Mouse (Mus musculus) cerebellum, adult 2 months (tissue): Measurements from ENCODE around the gene D17Wsu92e. TPM values are rescaled to one million over a fixed set of nuclear protein-coding genes. Genes with fewer than 3 reads are reported as not detected.

Source experiments
- DNase-seq, 2 experiments: peaks; one replicate each; pipeline ENCODE4 v3.0.0; 2021
- H3K27ac ChIP-seq: fragments of 200-500 bp; 2 replicates; pipeline ENCODE4 v1.5.1; 2012; ENCODE audit warnings: low read length, control low read depth, inconsistent platforms; ENCODE audit not compliant: insufficient read depth
- H3K27me3 ChIP-seq: fragments of 200-500 bp; 2 replicates; pipeline ENCODE4 v1.6.1; 2012; ENCODE audit warnings: inconsistent platforms, mild to moderate bottlenecking, low read length, moderate library complexity; ENCODE audit not compliant: control insufficient read depth, insufficient read depth
- H3K4me1 ChIP-seq: fragments of 200-500 bp; 2 replicates; pipeline ENCODE4 v1.6.1; 2011; ENCODE audit warnings: low read length; ENCODE audit not compliant: control insufficient read depth, insufficient read depth
- H3K4me3 ChIP-seq: fragments of 200-500 bp; replicated peaks from 2 replicates; pipeline ENCODE3; 2011; ENCODE audit warnings: mild to moderate bottlenecking, low read depth, low read length, control low read depth; ENCODE audit not compliant: insufficient read depth
- CTCF ChIP-seq: fragments of 200-500 bp; IDR thresholded peaks from 2 replicates; pipeline ENCODE4 v1.5.1; 2011; ENCODE audit warnings: low read depth, mild to moderate bottlenecking, control low read depth, low read length, moderate library complexity, borderline replicate concordance; ENCODE audit not compliant: insufficient read depth
- POLR2A ChIP-seq: fragments of 200-500 bp; IDR thresholded peaks from 2 replicates; pipeline ENCODE4 v1.6.1; 2011; ENCODE audit warnings: low read length, control low read depth, borderline replicate concordance; ENCODE audit not compliant: insufficient read depth
- WGBS: fragments of 180-500 bp; shearing (Covaris S2); methylation state at CpG from one replicate; pipeline ENCODE4 v1.1.7; 2018; 5-methylcytosine and 5-hydroxymethylcytosine counted together
- polyA plus RNA-seq: library from polyadenylated mRNA; depleted of rRNA; stranded (reverse); fragments of >200 nt; gene quantifications from 2 replicates; pipeline ENCODE4 v1.2.3, GENCODE M21; 2012

The D17Wsu92e gene
- polyA plus RNA-seq, 1 experiment, result 156 TPM

GRCm38 (mm10) chr17:27721125-27721664, 99.3 kb downstream of the D17Wsu92e start:
- WGBS, result 21% methylated on average over 9 of the region's 9 CpGs
- Histone ChIP-seq H3K4me3 (no peak overlapping the region), H3K27ac (no peak overlapping the region), H3K4me1 (peaks cover 33% of the 10 kb centered on the region), H3K27me3 (no peaks in the 10 kb centered on the region)
- TF ChIP-seq CTCF, result no peak
- TF ChIP-seq POLR2A, result no peak
- peak; percentile 90 to 93 for DNase-seq

DNA sequence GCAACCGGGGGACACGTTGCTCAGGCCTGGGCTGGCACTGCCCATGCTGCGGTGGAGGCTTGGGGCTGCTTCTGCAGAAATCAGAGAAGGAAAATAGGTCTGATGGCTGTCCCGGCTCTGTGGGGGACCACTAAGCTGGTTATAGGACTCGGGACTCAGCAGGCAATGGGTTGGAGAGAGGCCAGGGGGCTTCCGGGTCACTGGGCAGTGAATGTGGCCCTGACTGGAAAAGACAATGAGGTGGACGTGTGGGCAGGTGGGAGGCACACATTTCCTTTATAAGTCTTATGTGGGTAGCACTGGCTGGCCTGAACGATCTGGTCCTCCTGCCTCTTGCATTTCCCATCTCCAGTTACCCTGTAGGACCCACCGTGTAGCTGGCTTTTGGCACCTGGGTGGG, 100.1 kb downstream of the D17Wsu92e start:
- Histone ChIP-seq H3K4me3 (no peak overlapping the region), H3K4me1 (peaks cover 27% of the 10 kb centered on the region), H3K27ac (no peak overlapping the region), H3K27me3 (no peaks in the 10 kb centered on the region)
- peak in 1 of 2 experiments; percentile 35 for DNase-seq
- TF ChIP-seq CTCF (no peak), POLR2A (no peak)
- WGBS, result 40% methylated on average over 9 of the region's 9 CpGs

GRCm38 (mm10) chr17:27719663-27720062, 100.8 kb downstream of the D17Wsu92e start:
- peaks cover 28% of the 10 kb centered on the region for H3K4me1 ChIP-seq
- TF ChIP-seq POLR2A (no peak), CTCF (no peak)
- no peaks in the 10 kb centered on the region for H3K27me3 ChIP-seq
- no peak overlapping the region for H3K4me3 ChIP-seq
- no peak overlapping the region for H3K27ac ChIP-seq
- WGBS, result 85% methylated on average over 14 of the region's 14 CpGs
- peak in 1 of 2 experiments; percentile 20 for DNase-seq

DNA sequence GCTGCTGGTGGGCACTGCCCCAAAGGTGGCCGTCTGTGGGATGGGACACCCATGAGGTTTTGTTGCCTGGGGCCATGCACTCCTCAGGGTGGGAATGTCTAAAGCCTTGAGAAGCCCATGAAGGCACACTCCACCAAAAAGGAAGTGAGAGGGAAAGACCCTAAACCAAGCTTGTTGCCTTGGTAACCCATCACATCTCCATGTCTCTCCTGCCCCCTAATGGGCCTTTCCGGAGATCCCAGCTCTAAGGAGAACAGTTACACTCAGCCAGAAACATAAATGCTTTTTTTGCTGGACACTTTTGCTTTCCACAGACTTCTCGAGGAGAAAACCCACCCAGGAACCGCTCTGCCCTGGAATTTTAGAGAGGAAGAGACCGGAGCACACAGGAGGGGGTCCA, 102.2 kb downstream of the D17Wsu92e start:
- H3K4me1 ChIP-seq, result peaks cover 39% of the 10 kb centered on the region
- no peak for TF ChIP-seq POLR2A
- no peak for TF ChIP-seq CTCF
- 70% methylated on average over 5 of the region's 5 CpGs for WGBS
- DNase-seq, result no peak
- no peaks in the 10 kb centered on the region for H3K27me3 ChIP-seq
- H3K27ac ChIP-seq, result no peak overlapping the region
- no peak overlapping the region for H3K4me3 ChIP-seq

GRCm38 (mm10) chr17:27716804-27717203, 103.6 kb downstream of the D17Wsu92e start:
- DNase-seq, result no peak
- peaks cover 44% of the 10 kb centered on the region for H3K4me1 ChIP-seq
- H3K27ac ChIP-seq, result no peak overlapping the region
- no peak overlapping the region for H3K4me3 ChIP-seq
- H3K27me3 ChIP-seq, result no peaks in the 10 kb centered on the region
- TF ChIP-seq POLR2A, result no peak
- no peak for TF ChIP-seq CTCF
- WGBS, result 24% methylated on average over 16 of the region's 16 CpGs

GRCm38 (mm10) chr17:27712832-27713231, 107.6 kb downstream of the D17Wsu92e start:
- DNase-seq, result peak in 1 of 2 experiments; percentile 26
- TF ChIP-seq CTCF, result no peak
- no peak for TF ChIP-seq POLR2A

GRCm38 (mm10) chr17:27709650-27710049, 110.8 kb downstream of the D17Wsu92e start:
- no peak for TF ChIP-seq POLR2A
- no peak for TF ChIP-seq CTCF
- H3K27ac ChIP-seq, result no peak overlapping the region
- no peak for DNase-seq
- no peaks in the 10 kb centered on the region for H3K27me3 ChIP-seq
- WGBS, result 55% methylated on average over 5 of the region's 5 CpGs
- H3K4me3 ChIP-seq, result no peak overlapping the region
- H3K4me1 ChIP-seq, result peaks cover 36% of the 10 kb centered on the region

More at GRCm38 (mm10) chr17:27712832-27713231, 107.6 kb downstream of the D17Wsu92e start:
- H3K4me1 ChIP-seq, result peaks cover 39% of the 10 kb centered on the region
- H3K27me3 ChIP-seq, result no peaks in the 10 kb centered on the region
- no peak overlapping the region for H3K4me3 ChIP-seq
- H3K27ac ChIP-seq, result no peak overlapping the region
- WGBS, result 11% methylated on average over 1 of the region's 1 CpGs

DNA sequence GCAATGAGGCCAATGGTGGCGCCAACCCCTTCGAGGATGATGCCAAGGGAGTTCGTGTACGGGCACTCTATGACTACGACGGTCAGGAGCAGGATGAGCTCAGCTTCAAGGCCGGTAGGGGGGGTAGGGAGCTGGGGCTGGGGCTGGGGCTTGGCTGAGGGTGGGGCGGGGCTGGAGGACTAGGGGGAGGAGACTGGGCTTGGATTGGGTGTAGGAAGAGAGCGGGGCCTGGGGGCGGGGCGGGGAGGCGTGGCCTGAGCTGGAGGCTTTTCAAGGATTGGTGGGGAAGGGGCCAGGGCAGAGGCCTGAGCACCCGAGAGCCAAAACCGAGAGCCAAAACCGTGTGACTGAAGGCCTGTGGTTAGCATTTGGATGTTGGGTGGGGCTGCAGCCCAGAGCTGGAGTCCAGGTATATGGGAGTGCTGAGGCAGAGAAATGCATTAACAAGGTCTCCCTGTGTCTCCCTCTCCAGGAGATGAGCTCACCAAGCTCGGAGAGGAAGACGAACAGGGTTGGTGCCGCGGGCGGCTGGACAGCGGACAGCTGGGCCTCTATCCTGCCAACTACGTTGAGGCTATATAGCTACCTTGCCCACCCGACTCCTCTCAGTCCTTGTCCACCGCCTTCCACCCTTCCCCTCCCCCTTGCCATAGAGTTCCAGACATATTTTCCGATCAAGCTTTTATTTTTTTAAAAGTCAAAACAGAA, 112.3 kb downstream of the D17Wsu92e start:
- Histone ChIP-seq H3K4me3 (no peak overlapping the region), H3K27me3 (no peaks in the 10 kb centered on the region), H3K4me1 (peaks cover 27% of the 10 kb centered on the region), H3K27ac (0 out of 2 replicates have a peak overlapping the region, but pooled peaks have one; percentile 34)
- TF ChIP-seq CTCF (no peak), POLR2A (no peak)
- no peak for DNase-seq
- 11% methylated on average over 25 of the region's 25 CpGs for WGBS
